ENCODE assay signal across 24 mouse cellular contexts in the genomic region with DNA sequence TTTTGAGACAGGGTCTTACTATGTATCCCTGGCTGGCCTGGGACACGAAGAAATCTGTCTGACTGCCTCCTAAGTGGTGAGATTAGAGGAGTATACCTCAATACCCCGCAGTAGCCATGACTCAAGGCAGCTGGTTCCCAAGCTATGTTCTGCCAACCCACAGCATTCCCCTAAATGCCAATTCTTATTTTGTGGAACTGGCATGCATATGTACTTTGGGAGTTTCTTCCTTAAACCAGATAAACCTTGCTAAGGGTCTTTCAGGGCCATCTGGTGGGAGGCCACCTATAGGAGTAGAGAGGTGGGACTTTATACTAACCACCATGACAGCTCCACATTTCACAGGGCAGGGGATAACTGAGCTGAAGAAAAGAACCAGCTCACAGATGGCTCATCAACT. TPM values are rescaled to one million over a fixed set of nuclear protein-coding genes. Genes with fewer than 3 reads are reported as not detected.
A peak's percentile ranks its signal among the peaks of the same experiment; 100 is the strongest.
DNase-seq lines count a peak whose midpoint lies in the region; ATAC-seq and TF ChIP-seq lines count a peak whose summit lies in the region.
"Had no signal": no experiment of that assay in that cellular context is flagged by ENCODE, and none has a peak within 500 bp of the region (broad histone marks: within the 10 kb centered on the region; RNA-seq: fewer than 3 reads in every experiment).

No protein-coding gene starts in this region.

- ATAC-seq in frontal cortex, adult (ENCODE audit: low TSS enrichment) = peak; percentile 61
- ATAC-seq: CD4-positive, CD25-positive, alpha-beta regulatory T cell, adult 4 months; forebrain, embryonic 14.5 days; inflammation-experienced regulatory T-cells, adult 6 months had no signal

- TF ChIP-seq POLR2A in heart, adult 2 months (IDR thresholded peaks at IDR 0.05; ENCODE audit: insufficient read depth, low read depth, low read length) = no peak

- no peak for DNase-seq in frontal cortex, postnatal 10 days (ENCODE audit: low spot score in 2 of 2)
- DNase-seq in layer of hippocampus, adult 2 months (ENCODE audit: low spot score in 2 of 2) = no peak
- no peak for DNase-seq in layer of hippocampus, postnatal 25 days (ENCODE audit: extremely low spot score in 1 of 2, low spot score in 1 of 2)
- peak; percentile 35 for DNase-seq in right cerebral cortex, adult 18-20 months
- DNase-seq in right cerebral cortex, postnatal 10 days (ENCODE audit: low spot score in 2 of 2) = no peak
- DNase-seq in heart, adult 2 months = no peak
- DNase-seq: adrenal gland, adult 8-10 months; adrenal gland, postnatal 36 days; B cell, adult 2 months; cerebellum, adult 11 months; cerebellum, adult 8-10 months; embryo, embryonic 11 days; gastrocnemius, postnatal 10 days had no signal

- H3K4me1 ChIP-seq in heart, adult 2 months (ENCODE audit: control insufficient read depth, insufficient read depth, low read length) = no peaks in the 10 kb centered on the region

- WGBS in heart, adult 2 months = 81% methylated on average over 2 of the region's 2 CpGs

- TF ChIP-seq CTCF in layer of hippocampus, adult 2 months (conservative IDR thresholded peaks at IDR 0.05) = no peak
- no peak for TF ChIP-seq CTCF in heart, adult 2 months (IDR thresholded peaks at IDR 0.05)

- H3K27ac ChIP-seq in layer of hippocampus, adult 2 months = 0 out of 2 replicates have a peak overlapping the region, but pooled peaks have one; percentile 18
- no peak overlapping the region for H3K27ac ChIP-seq in heart, adult 2 months
- H3K27ac ChIP-seq: embryonic facial prominence, embryonic 15.5 days had no signal

- no peak for TF ChIP-seq EP300 in heart, adult 2 months (IDR thresholded peaks at IDR 0.05; ENCODE audit: insufficient read depth, low read depth, low read length)

- intact Hi-C loops in heart, adult 2 months (cut with DNase I) = no loop called here

- no peaks in the 10 kb centered on the region for H3K27me3 ChIP-seq in heart, adult 2 months (ENCODE audit: control insufficient read depth, insufficient read depth, low read length)

- no peaks in the 10 kb centered on the region for H3K36me3 ChIP-seq in heart, adult 2 months (ENCODE audit: control insufficient read depth, insufficient read depth, low read length)
- H3K36me3 ChIP-seq: embryonic facial prominence, embryonic 15.5 days; forebrain, embryonic 10.5 days; G1E; heart, embryonic 12.5 days; hindbrain, embryonic 10.5 days had no signal

- no peak overlapping the region for H3K9ac ChIP-seq in heart, adult 2 months (ENCODE audit: low read depth, low read length)
- H3K9ac ChIP-seq: embryonic facial prominence, embryonic 15.5 days; heart, embryonic 12.5 days had no signal

- H3K4me3 ChIP-seq in layer of hippocampus, adult 2 months = no peak overlapping the region
- no peak overlapping the region for H3K4me3 ChIP-seq in heart, adult 2 months
- H3K4me3 ChIP-seq: embryonic facial prominence, embryonic 15.5 days; erythroblast, embryonic 14.5 days; forebrain, embryonic 10.5 days; heart, embryonic 12.5 days; hindbrain, embryonic 10.5 days had no signal

- H3K79me2 ChIP-seq in heart, adult 2 months (replicated peaks; ENCODE audit: control insufficient read depth, insufficient read depth, low read length) = no peaks in the 10 kb centered on the region

RNA-seq across cellular contexts. Expression of gene Myl7, which starts 5.3 kb away (rescaled TPM):
- not detected for total RNA-seq in layer of hippocampus, adult 2 months (2021)
- total RNA-seq in layer of hippocampus, postnatal 25 days (2021) = not detected
- 100 to 1,000 TPM; 463 to 551 TPM for total RNA-seq in heart, adult 2 months (2021)
- polyA plus RNA-seq in heart, adult 2 months (2012; rRNA removed) = 1,125 and 1,658 TPM in 2 replicates
- total RNA-seq: adrenal gland, postnatal 36 days; common myeloid progenitor, adult 5-6 weeks; G1E; gastrocnemius, postnatal 10 days had no signal
- polyA plus RNA-seq: CD4-positive, CD25-positive, alpha-beta regulatory T cell, adult 4 months; forebrain, embryonic 14.5 days; G1E; inflammation-experienced regulatory T-cells, adult 6 months had no signal

RNA-seq across cellular contexts. Expression of gene Pold2, which starts 25.8 kb away (rescaled TPM):
- 10 to 100 TPM; 19.8 to 23.2 TPM for total RNA-seq in layer of hippocampus, adult 2 months (2021)
- 10 to 100 TPM; 21.2 to 21.9 TPM for total RNA-seq in layer of hippocampus, postnatal 25 days (2021)
- 10 to 100 TPM; 30.9 to 42.6 TPM for total RNA-seq in heart, adult 2 months (2021)
- polyA plus RNA-seq in heart, adult 2 months (2012; rRNA removed) = 49.1 and 58.1 TPM in 2 replicates

RNA-seq across cellular contexts. Expression of gene Aebp1, which starts 42.1 kb away (rescaled TPM):
- 1 to 10 TPM; 6.2 to 9.1 TPM for total RNA-seq in layer of hippocampus, adult 2 months (2021)
- total RNA-seq in layer of hippocampus, postnatal 25 days (2021) = 1 to 10 TPM; 6.0 to 6.1 TPM
- total RNA-seq in heart, adult 2 months (2021) = 10 to 100 TPM; 18.6 to 19.9 TPM
- polyA plus RNA-seq in heart, adult 2 months (2012; rRNA removed) = 25.6 and 33.3 TPM in 2 replicates
- total RNA-seq: common myeloid progenitor, adult 5-6 weeks; G1E had no signal
- polyA plus RNA-seq: G1E had no signal

RNA-seq across cellular contexts. Expression of gene Gck, which starts 46.0 kb away (rescaled TPM):
- total RNA-seq in layer of hippocampus, adult 2 months (2021) = 1 to 10 TPM; 2.4 to 3.3 TPM
- total RNA-seq in layer of hippocampus, postnatal 25 days (2021) = 1 to 10 TPM; 1.8 to 3.9 TPM
- 10 to 100 TPM; 10.4 to 13.9 TPM for total RNA-seq in heart, adult 2 months (2021)
- polyA plus RNA-seq in heart, adult 2 months (2012; rRNA removed) = 10.5 and 15.4 TPM in 2 replicates
- total RNA-seq: common myeloid progenitor, adult 5-6 weeks; gastrocnemius, postnatal 10 days had no signal
- polyA plus RNA-seq: CD4-positive, CD25-positive, alpha-beta regulatory T cell, adult 4 months; erythroblast, embryonic 14.5 days; G1E; inflammation-experienced regulatory T-cells, adult 6 months had no signal

RNA-seq across cellular contexts. Expression of gene Ykt6, which starts 51.6 kb away (rescaled TPM):
- 10 to 100 TPM; 63.4 to 71.4 TPM for total RNA-seq in layer of hippocampus, adult 2 months (2021)
- 10 to 100 TPM; 70.2 to 73.0 TPM for total RNA-seq in layer of hippocampus, postnatal 25 days (2021)
- 10 to 100 TPM; 53.4 to 62.2 TPM for total RNA-seq in heart, adult 2 months (2021)
- 46.3 and 71.2 TPM in 2 replicates for polyA plus RNA-seq in heart, adult 2 months (2012; rRNA removed)

Comparison
In these comparisons a context has a peak if more than half of its experiments do, and no peak if none do; other contexts are left out.
1. RNA of gene Myl7, which starts 5.3 kb away (total RNA-seq): 463 to 551 TPM in heart, adult 2 months; not detected in layer of hippocampus, postnatal 25 days and not detected in layer of hippocampus, adult 2 months; every median in the first group is over 100 times any median in the second.